Mouse (Mus musculus): ENCODE results near the gene Pfkfb3. TPM values are rescaled to one million over a fixed set of nuclear protein-coding genes. Genes with fewer than 3 reads are reported as not detected.
A peak's percentile ranks its signal among the peaks of the same experiment; 100 is the strongest.
"Not testable (repeated sequence)": the region's sequence is repeated elsewhere in the genome, so short reads cannot be mapped to it uniquely, and the experiment has no call there.

Gene Pfkfb3
- polyA plus RNA-seq, 1 experiment from 2014 or later = 14.5 TPM

- Histone ChIP-seq H3K9me3 (ENCODE audit: control insufficient read depth, low read length) (no peaks in the 10 kb centered on the region), H3K4me3 (ENCODE audit: low read length) (no peak overlapping the region), H3K4me1 (ENCODE audit: control insufficient read depth, insufficient read depth, low read length) (no peaks in the 10 kb centered on the region), H3K9ac (ENCODE audit: low read depth, low read length) (no peak overlapping the region), H3K36me3 (ENCODE audit: control insufficient read depth, insufficient read depth, low read length) (no peaks in the 10 kb centered on the region), H3K27ac (ENCODE audit: low read length) (no peak overlapping the region), H3K27me3 (replicated peaks; ENCODE audit: control insufficient read depth, insufficient read depth, low read length) (no peaks in the 10 kb centered on the region), H3K4me2 (ENCODE audit: low read depth, low read length) (no peak overlapping the region)
- WGBS = 100% methylated on average over 1 of the region's 1 CpGs
- no peak for ATAC-seq
These were observed 11.8 kb downstream of the Pfkfb3 start for GRCm38 (mm10) chr2:11542121-11542520.

- 30% methylated on average over 1 of the region's 1 CpGs for WGBS
These were observed 12.3 kb downstream of the Pfkfb3 start for GRCm38 (mm10) chr2:11541528-11541927.

GRCm38 (mm10) chr2:11535966-11536365 is 17.9 kb downstream of the Pfkfb3 start:
- ATAC-seq = peak; percentile 14; the same call in 1 of the 2 replicates
- peak overlapping the region; percentile 85 for H3K4me2 ChIP-seq (ENCODE audit: low read depth, low read length)
- H3K9me3 ChIP-seq (ENCODE audit: control insufficient read depth, low read length) = no peaks in the 10 kb centered on the region
- no peaks in the 10 kb centered on the region for H3K36me3 ChIP-seq (ENCODE audit: control insufficient read depth, insufficient read depth, low read length)
- H3K9ac ChIP-seq (ENCODE audit: low read depth, low read length) = 0 out of 2 replicates have a peak overlapping the region, but pooled peaks have one; percentile 71
- H3K4me1 ChIP-seq (ENCODE audit: control insufficient read depth, insufficient read depth, low read length) = no peaks in the 10 kb centered on the region
- H3K27me3 ChIP-seq (replicated peaks; ENCODE audit: control insufficient read depth, insufficient read depth, low read length) = no peaks in the 10 kb centered on the region
- WGBS = 65% methylated on average over 8 of the region's 8 CpGs
- peak overlapping the region; percentile 63 for H3K4me3 ChIP-seq (ENCODE audit: low read length)
- H3K27ac ChIP-seq (ENCODE audit: low read length) = no peak overlapping the region

More at GRCm38 (mm10) chr2:11541528-11541927, 12.3 kb downstream of the Pfkfb3 start:
- not testable (repeated sequence) for H3K27me3 ChIP-seq (replicated peaks; ENCODE audit: control insufficient read depth, insufficient read depth, low read length); H3K9me3 ChIP-seq (ENCODE audit: control insufficient read depth, low read length); H3K27ac ChIP-seq (ENCODE audit: low read length); H3K36me3 ChIP-seq (ENCODE audit: control insufficient read depth, insufficient read depth, low read length); H3K9ac ChIP-seq (ENCODE audit: low read depth, low read length); ATAC-seq; H3K4me2 ChIP-seq (ENCODE audit: low read depth, low read length); H3K4me3 ChIP-seq (ENCODE audit: low read length); H3K4me1 ChIP-seq (ENCODE audit: control insufficient read depth, insufficient read depth, low read length)

GRCm38 (mm10) chr2:11535412-11535928 is 18.4 kb downstream of the Pfkfb3 start:
- Histone ChIP-seq H3K4me2 (ENCODE audit: low read depth, low read length) (peak overlapping the region; percentile 85), H3K27me3 (replicated peaks; ENCODE audit: control insufficient read depth, insufficient read depth, low read length) (no peaks in the 10 kb centered on the region), H3K4me3 (ENCODE audit: low read length) (peak overlapping the region; percentile 63), H3K36me3 (ENCODE audit: control insufficient read depth, insufficient read depth, low read length) (no peaks in the 10 kb centered on the region), H3K27ac (ENCODE audit: low read length) (no peak overlapping the region), H3K9ac (ENCODE audit: low read depth, low read length) (peak overlapping the region; percentile 71), H3K9me3 (ENCODE audit: control insufficient read depth, low read length) (no peaks in the 10 kb centered on the region), H3K4me1 (ENCODE audit: control insufficient read depth, insufficient read depth, low read length) (no peaks in the 10 kb centered on the region)
- WGBS = under 1% methylated on average over 32 of the region's 32 CpGs
- peak; percentile 99 for ATAC-seq

GRCm38 (mm10) chr2:11534826-11535225 is 19.1 kb downstream of the Pfkfb3 start:
- 13% methylated on average over 10 of the region's 10 CpGs for WGBS
- no peaks in the 10 kb centered on the region for H3K27me3 ChIP-seq (replicated peaks; ENCODE audit: control insufficient read depth, insufficient read depth, low read length)
- H3K4me1 ChIP-seq (ENCODE audit: control insufficient read depth, insufficient read depth, low read length) = no peaks in the 10 kb centered on the region
- peak overlapping the region; percentile 85 for H3K4me2 ChIP-seq (ENCODE audit: low read depth, low read length)
- no peaks in the 10 kb centered on the region for H3K36me3 ChIP-seq (ENCODE audit: control insufficient read depth, insufficient read depth, low read length)
- no peak overlapping the region for H3K27ac ChIP-seq (ENCODE audit: low read length)
- no peaks in the 10 kb centered on the region for H3K9me3 ChIP-seq (ENCODE audit: control insufficient read depth, low read length)
- peak overlapping the region; percentile 63; the same call in 1 of the 2 replicates for H3K4me3 ChIP-seq (ENCODE audit: low read length)
- peak; percentile 32; the same call in 1 of the 2 replicates for ATAC-seq
- H3K9ac ChIP-seq (ENCODE audit: low read depth, low read length) = peak overlapping the region; percentile 71; the same call in 1 of the 2 replicates

GRCm38 (mm10) chr2:11530101-11530500 is 23.8 kb downstream of the Pfkfb3 start:
- no peaks in the 10 kb centered on the region for H3K36me3 ChIP-seq (ENCODE audit: control insufficient read depth, insufficient read depth, low read length)
- 75% methylated on average over 6 of the region's 6 CpGs for WGBS
- no peak for ATAC-seq
- no peaks in the 10 kb centered on the region for H3K27me3 ChIP-seq (replicated peaks; ENCODE audit: control insufficient read depth, insufficient read depth, low read length)
- H3K4me2 ChIP-seq (ENCODE audit: low read depth, low read length) = no peak overlapping the region
- H3K4me3 ChIP-seq (ENCODE audit: low read length) = no peak overlapping the region
- no peaks in the 10 kb centered on the region for H3K4me1 ChIP-seq (ENCODE audit: control insufficient read depth, insufficient read depth, low read length)
- H3K9ac ChIP-seq (ENCODE audit: low read depth, low read length) = no peak overlapping the region
- no peaks in the 10 kb centered on the region for H3K9me3 ChIP-seq (ENCODE audit: control insufficient read depth, low read length)
- no peak overlapping the region for H3K27ac ChIP-seq (ENCODE audit: low read length)

- Histone ChIP-seq H3K9ac (ENCODE audit: low read depth, low read length) (no peak overlapping the region; the same call in 1 of the 2 replicates), H3K9me3 (ENCODE audit: control insufficient read depth, low read length) (no peaks in the 10 kb centered on the region), H3K27ac (ENCODE audit: low read length) (no peak overlapping the region), H3K27me3 (replicated peaks; ENCODE audit: control insufficient read depth, insufficient read depth, low read length) (no peaks in the 10 kb centered on the region), H3K4me3 (ENCODE audit: low read length) (no peak overlapping the region), H3K36me3 (ENCODE audit: control insufficient read depth, insufficient read depth, low read length) (no peaks in the 10 kb centered on the region), H3K4me2 (ENCODE audit: low read depth, low read length) (no peak overlapping the region), H3K4me1 (ENCODE audit: control insufficient read depth, insufficient read depth, low read length) (no peaks in the 10 kb centered on the region)
- 84% methylated on average over 5 of the region's 5 CpGs for WGBS
- no peak for ATAC-seq
These were observed 27.8 kb downstream of the Pfkfb3 start for GRCm38 (mm10) chr2:11526063-11526462.

- Histone ChIP-seq H3K27me3 (replicated peaks; ENCODE audit: control insufficient read depth, insufficient read depth, low read length) (no peaks in the 10 kb centered on the region), H3K4me3 (ENCODE audit: low read length) (no peak overlapping the region), H3K4me1 (ENCODE audit: control insufficient read depth, insufficient read depth, low read length) (no peaks in the 10 kb centered on the region), H3K36me3 (ENCODE audit: control insufficient read depth, insufficient read depth, low read length) (no peaks in the 10 kb centered on the region), H3K9me3 (ENCODE audit: control insufficient read depth, low read length) (no peaks in the 10 kb centered on the region), H3K27ac (ENCODE audit: low read length) (no peak overlapping the region), H3K4me2 (ENCODE audit: low read depth, low read length) (no peak overlapping the region), H3K9ac (ENCODE audit: low read depth, low read length) (no peak overlapping the region)
- no peak for ATAC-seq
- 70% methylated on average over 6 of the region's 6 CpGs for WGBS
These were observed 29.1 kb downstream of the Pfkfb3 start for GRCm38 (mm10) chr2:11524736-11525135.

GRCm38 (mm10) chr2:11521758-11522157 is 32.1 kb downstream of the Pfkfb3 start:
- no peak overlapping the region for H3K9ac ChIP-seq (ENCODE audit: low read depth, low read length)
- ATAC-seq = no peak
- WGBS = 93% methylated on average over 7 of the region's 7 CpGs
- H3K4me1 ChIP-seq (ENCODE audit: control insufficient read depth, insufficient read depth, low read length) = no peaks in the 10 kb centered on the region
- H3K27ac ChIP-seq (ENCODE audit: low read length) = no peak overlapping the region
- no peaks in the 10 kb centered on the region for H3K9me3 ChIP-seq (ENCODE audit: control insufficient read depth, low read length)
- no peaks in the 10 kb centered on the region for H3K27me3 ChIP-seq (replicated peaks; ENCODE audit: control insufficient read depth, insufficient read depth, low read length)
- H3K4me3 ChIP-seq (ENCODE audit: low read length) = no peak overlapping the region
- no peak overlapping the region for H3K4me2 ChIP-seq (ENCODE audit: low read depth, low read length)
- no peaks in the 10 kb centered on the region for H3K36me3 ChIP-seq (ENCODE audit: control insufficient read depth, insufficient read depth, low read length)

- ATAC-seq = peak; percentile 71
These were observed 33.1 kb downstream of the Pfkfb3 start for GRCm38 (mm10) chr2:11520786-11521185.

More at GRCm38 (mm10) chr2:11520786-11521185, 33.1 kb downstream of the Pfkfb3 start:
- Histone ChIP-seq H3K9ac (ENCODE audit: low read depth, low read length) (no peak overlapping the region), H3K27ac (ENCODE audit: low read length) (no peak overlapping the region), H3K4me2 (ENCODE audit: low read depth, low read length) (no peak overlapping the region), H3K4me3 (ENCODE audit: low read length) (no peak overlapping the region), H3K9me3 (ENCODE audit: control insufficient read depth, low read length) (no peaks in the 10 kb centered on the region), H3K36me3 (ENCODE audit: control insufficient read depth, insufficient read depth, low read length) (no peaks in the 10 kb centered on the region), H3K27me3 (replicated peaks; ENCODE audit: control insufficient read depth, insufficient read depth, low read length) (no peaks in the 10 kb centered on the region), H3K4me1 (ENCODE audit: control insufficient read depth, insufficient read depth, low read length) (no peaks in the 10 kb centered on the region)
- WGBS = 53% methylated on average over 9 of the region's 9 CpGs

Data from intestine, embryonic 16.5 days (tissue).